9 mouse cellular contexts compared by ENCODE assay signal in genomic region chr10:127626433-127626832, GRCm38 (mm10). TPM values are rescaled to one million over a fixed set of nuclear protein-coding genes. Genes with fewer than 3 reads are reported as not detected.
A peak's percentile ranks its signal among the peaks of the same experiment; 100 is the strongest.
DNase-seq lines count a peak whose midpoint lies in the region; ATAC-seq and TF ChIP-seq lines count a peak whose summit lies in the region.
"Had no signal": no experiment of that assay in that cellular context is flagged by ENCODE, and none has a peak within 500 bp of the region (broad histone marks: within the 10 kb centered on the region; RNA-seq: fewer than 3 reads in every experiment).

No protein-coding gene starts in this region.

- H3K4me2 ChIP-seq in forebrain, embryonic 11.5 days (ENCODE audit: low read depth, low read length, severe bottlenecking) = no peak overlapping the region

- 0 out of 2 replicates have a peak, but pooled peaks cover 4% of the 10 kb centered on the region for H3K9me3 ChIP-seq in ES-Bruce4 (replicated peaks; ENCODE audit: control insufficient read depth, insufficient read depth, low read length, poor library complexity, severe bottlenecking)
- H3K9me3 ChIP-seq in forebrain, embryonic 11.5 days (ENCODE audit: control insufficient read depth, low read length) = peaks cover 4% of the 10 kb centered on the region; the same call in 1 of the 2 replicates
- H3K9me3 ChIP-seq: heart, embryonic 10.5 days had no signal

- H3K27me3 ChIP-seq in ES-Bruce4 (ENCODE audit: control insufficient read depth, insufficient read depth, low read length, poor library complexity, severe bottlenecking) = no peaks in the 10 kb centered on the region
- H3K27me3 ChIP-seq in forebrain, embryonic 11.5 days (ENCODE audit: control insufficient read depth, insufficient read depth, low read length) = no peaks in the 10 kb centered on the region

- H3K4me1 ChIP-seq in ES-Bruce4 (ENCODE audit: control insufficient read depth, insufficient read depth, low read length) = no peaks in the 10 kb centered on the region
- peaks cover 4% of the 10 kb centered on the region; the same call in 1 of the 2 replicates for H3K4me1 ChIP-seq in forebrain, embryonic 11.5 days (replicated peaks; ENCODE audit: control insufficient read depth, insufficient read depth, low read length)

- no peak overlapping the region for H3K27ac ChIP-seq in ES-Bruce4 (ENCODE audit: insufficient read depth, low read length)
- H3K27ac ChIP-seq in forebrain, embryonic 11.5 days (ENCODE audit: low read depth, low read length) = no peak overlapping the region
- H3K27ac ChIP-seq: heart, embryonic 10.5 days had no signal

- WGBS in forebrain, embryonic 11.5 days = 82% methylated on average over 3 of the region's 3 CpGs

- H3K4me3 ChIP-seq in ES-Bruce4 (ENCODE audit: low read depth, low read length) = no peak overlapping the region
- no peak overlapping the region for H3K4me3 ChIP-seq in forebrain, embryonic 11.5 days (ENCODE audit: low read depth, low read length)
- H3K4me3 ChIP-seq: heart, embryonic 10.5 days had no signal

- TF ChIP-seq CTCF in ES-Bruce4 (IDR thresholded peaks at IDR 0.05; ENCODE audit: low read depth, low read length) = peak; percentile 37

- no peak for ATAC-seq in forebrain, embryonic 11.5 days (replicated peaks; ENCODE audit: low FRiP score)

- H3K9ac ChIP-seq in ES-Bruce4 (ENCODE audit: low read depth, poor library complexity, severe bottlenecking) = no peak overlapping the region
- H3K9ac ChIP-seq in forebrain, embryonic 11.5 days (ENCODE audit: low read length) = no peak overlapping the region

- DNase-seq in adrenal gland, postnatal 14 days = peak; percentile 53
- no peak for DNase-seq in adrenal gland, postnatal 4 days (ENCODE audit: low spot score in 2 of 2)
- DNase-seq in layer of hippocampus, adult 11-12 months (ENCODE audit: low spot score) = peak; percentile 68
- no peak for DNase-seq in layer of hippocampus, adult 18-20 months (ENCODE audit: low spot score in 2 of 2)
- peak; percentile 68 for DNase-seq in induced T-regulatory cell, adult 2 months (ENCODE audit: low read depth)
- no peak for DNase-seq in right cerebral cortex, postnatal 36 days (ENCODE audit: low spot score in 2 of 2)
- DNase-seq in forebrain, embryonic 11.5 days (ENCODE audit: low spot score) = no peak

- no peaks in the 10 kb centered on the region for H3K36me3 ChIP-seq in ES-Bruce4 (ENCODE audit: control insufficient read depth, insufficient read depth, low read length, poor library complexity, severe bottlenecking)
- H3K36me3 ChIP-seq in forebrain, embryonic 11.5 days (ENCODE audit: control insufficient read depth, insufficient read depth, low read length) = no peaks in the 10 kb centered on the region
- H3K36me3 ChIP-seq: heart, embryonic 10.5 days had no signal

- TF ChIP-seq EP300 in ES-Bruce4 (IDR thresholded peaks at IDR 0.05; ENCODE audit: insufficient read depth, low read depth, low read length) = no peak

- no peak for TF ChIP-seq POLR2A in ES-Bruce4 (IDR thresholded peaks at IDR 0.05; ENCODE audit: insufficient read depth, low read length)

RNA-seq across cellular contexts. Expression of gene Lrp1, which starts 5.5 kb away (rescaled TPM):
- 138 and 201 TPM in 2 replicates for total RNA-seq in adrenal gland, postnatal 14 days (2021)
- 100 to 1,000 TPM; 283 to 301 TPM for total RNA-seq in adrenal gland, postnatal 4 days (2021)
- 100 to 1,000 TPM; 284 to 294 TPM for total RNA-seq in layer of hippocampus, adult 18-20 months (2021)
- 36.3 and 41.3 TPM in 2 replicates for polyA plus RNA-seq in ES-Bruce4 (2011; ENCODE audit: insufficient read depth, insufficient read length, low read depth, missing spikeins)
- polyA plus RNA-seq in forebrain, embryonic 11.5 days (2014; fragmentation: Nextera tagmentation; extraction: Ambion mirVana) = 71.2 and 75.0 TPM in 2 replicates

RNA-seq across cellular contexts. Expression of gene Stat6, which starts 16.4 kb away (rescaled TPM):
- total RNA-seq in adrenal gland, postnatal 14 days (2021) = 75.0 and 89.4 TPM in 2 replicates
- 10 to 100 TPM; 72.7 to 78.0 TPM for total RNA-seq in adrenal gland, postnatal 4 days (2021)
- 1 to 10 TPM; 5.7 to 7.3 TPM for total RNA-seq in layer of hippocampus, adult 18-20 months (2021)
- polyA plus RNA-seq in ES-Bruce4 (2011; ENCODE audit: insufficient read depth, insufficient read length, low read depth, missing spikeins) = 28.2 and 32.9 TPM in 2 replicates
- 6.8 and 7.8 TPM in 2 replicates for polyA plus RNA-seq in forebrain, embryonic 11.5 days (2014; fragmentation: Nextera tagmentation; extraction: Ambion mirVana)

RNA-seq across cellular contexts. Expression of gene Nemp1, which starts 40.3 kb away (rescaled TPM):
- total RNA-seq in adrenal gland, postnatal 14 days (2021) = 9.2 and 9.4 TPM in 2 replicates
- total RNA-seq in adrenal gland, postnatal 4 days (2021) = 10 to 100 TPM; 11.6 to 13.2 TPM
- total RNA-seq in layer of hippocampus, adult 18-20 months (2021) = 1 to 10 TPM; 6.6 to 6.7 TPM
- 22.0 and 22.3 TPM in 2 replicates for polyA plus RNA-seq in ES-Bruce4 (2011; ENCODE audit: insufficient read depth, insufficient read length, low read depth, missing spikeins)
- 12.0 and 12.2 TPM in 2 replicates for polyA plus RNA-seq in forebrain, embryonic 11.5 days (2014; fragmentation: Nextera tagmentation; extraction: Ambion mirVana)

RNA-seq across cellular contexts. Expression of gene Nab2, which starts 41.9 kb away (rescaled TPM):
- total RNA-seq in adrenal gland, postnatal 14 days (2021) = 23.7 and 24.6 TPM in 2 replicates
- total RNA-seq in adrenal gland, postnatal 4 days (2021) = 10 to 100 TPM; 22.8 to 24.4 TPM
- total RNA-seq in layer of hippocampus, adult 18-20 months (2021) = 10 to 100 TPM; 54.8 to 55.6 TPM
- polyA plus RNA-seq in ES-Bruce4 (2011; ENCODE audit: insufficient read depth, insufficient read length, low read depth, missing spikeins) = 5.5 and 8.1 TPM in 2 replicates
- polyA plus RNA-seq in forebrain, embryonic 11.5 days (2014; fragmentation: Nextera tagmentation; extraction: Ambion mirVana) = 4.9 and 5.5 TPM in 2 replicates

Comparison
In these comparisons a context has a peak if more than half of its experiments do, and no peak if none do; other contexts are left out.
1. DNase-seq: peak in adrenal gland, postnatal 14 days (single experiment), layer of hippocampus, adult 11-12 months (single experiment) and induced T-regulatory cell, adult 2 months (single experiment); none in adrenal gland, postnatal 4 days (0 of 2), layer of hippocampus, adult 18-20 months (0 of 2), right cerebral cortex, postnatal 36 days (0 of 2) and forebrain, embryonic 11.5 days (single experiment).